Mouse (Mus musculus): ENCODE measurements around the gene Ccdc70.
"Not testable (repeated sequence)": the region's sequence is repeated elsewhere in the genome, so short reads cannot be mapped to it uniquely, and the experiment has no call there.

Gene Ccdc70

DNA sequence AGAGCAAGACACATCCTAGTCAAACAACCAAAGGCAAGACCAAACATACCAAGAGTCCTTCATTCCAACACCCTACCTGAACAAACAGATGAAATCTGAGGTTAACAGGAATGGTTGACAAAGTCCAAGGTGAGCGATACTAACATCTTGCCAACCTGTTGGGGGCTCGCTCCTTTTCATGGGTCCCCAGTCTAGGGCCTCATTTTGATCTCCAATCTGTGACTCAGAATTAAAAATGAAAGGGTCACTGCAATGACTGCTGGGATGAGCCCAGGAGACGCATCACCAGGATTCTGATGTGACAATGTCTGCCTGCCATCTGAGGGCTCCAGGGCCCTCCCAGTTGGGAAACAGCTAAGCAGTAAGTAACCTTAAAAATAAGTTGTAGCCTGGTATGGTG is at the start of gene Ccdc70:
Gene Ccdc70 (plus strand): TSS at position 301 of the 400 bp plus-strand sequence.
- no peak for DNase-seq (ENCODE audit: low read depth in 1 of 2, low spot score in 2 of 2)

DNA sequence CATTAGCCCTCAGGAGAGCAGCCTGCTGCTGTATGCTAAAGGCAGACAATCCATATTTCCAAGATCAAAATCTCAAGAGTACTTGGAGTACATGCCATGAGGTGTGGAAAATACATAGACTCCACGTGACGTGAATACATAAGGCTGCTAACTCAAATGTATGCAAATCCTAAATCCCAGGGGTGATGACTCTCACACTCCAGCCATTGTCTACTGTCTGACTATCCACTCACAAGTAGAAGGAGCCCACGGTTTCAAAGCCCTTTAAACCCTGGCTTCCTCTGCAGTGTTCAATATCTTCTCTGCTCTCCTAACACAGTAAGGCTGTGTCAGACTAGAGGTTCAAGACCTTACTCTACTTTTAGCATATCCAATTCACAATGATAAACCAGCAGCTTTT is 38.8 kb upstream of the Ccdc70 start:
- not testable (repeated sequence) for DNase-seq (ENCODE audit: low read depth in 1 of 2, low spot score in 2 of 2)

DNA sequence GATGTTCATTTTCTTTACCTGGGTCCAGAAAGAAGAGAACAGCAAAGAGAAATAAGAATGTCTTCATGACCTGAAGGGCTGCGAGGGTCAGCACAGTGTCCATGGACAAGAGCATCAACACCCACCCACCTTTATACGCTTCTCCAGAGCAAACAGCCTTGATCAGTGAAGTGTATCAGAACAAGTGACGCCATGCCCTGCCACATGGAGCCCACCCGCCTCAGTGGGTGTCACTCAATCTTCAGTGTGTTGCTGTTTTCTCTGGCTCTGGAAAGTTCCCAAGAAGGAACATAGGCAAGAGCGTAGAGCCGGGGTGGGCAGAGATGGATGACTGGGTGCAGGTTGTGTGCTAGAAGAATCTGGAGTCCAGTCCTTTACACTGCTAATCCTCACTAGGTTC is 37.0 kb upstream of the Ccdc70 start, which contains the start of gene Defb15:
Gene Defb15 (minus strand): TSS at position 101 of the 400 bp plus-strand sequence.
- no peak for DNase-seq (ENCODE audit: low read depth in 1 of 2, low spot score in 2 of 2)

DNA sequence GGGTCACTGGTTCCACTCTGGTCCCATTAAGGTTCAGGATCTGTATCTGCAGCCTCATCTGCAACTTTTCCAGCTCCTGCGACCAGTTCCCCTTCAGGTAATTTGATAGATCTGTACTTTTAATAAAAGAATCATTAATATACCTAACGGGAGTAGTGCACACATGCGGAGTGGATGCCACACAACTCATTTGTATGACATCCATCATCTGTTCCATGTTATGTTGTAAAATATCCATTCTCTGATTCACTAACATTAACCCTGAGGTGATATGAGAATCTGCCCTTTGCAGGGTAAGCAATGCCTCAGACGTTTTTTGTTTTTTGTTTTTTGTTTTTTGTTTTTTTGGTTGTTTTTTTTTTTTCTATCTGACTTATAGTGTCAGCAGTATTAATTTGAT is 31.5 kb upstream of the Ccdc70 start, which contains the start of gene Defb35:
Gene Defb35 (plus strand): TSS at position 301 of the 400 bp plus-strand sequence.
- not testable (repeated sequence) for DNase-seq (ENCODE audit: low read depth in 1 of 2, low spot score in 2 of 2)

DNA sequence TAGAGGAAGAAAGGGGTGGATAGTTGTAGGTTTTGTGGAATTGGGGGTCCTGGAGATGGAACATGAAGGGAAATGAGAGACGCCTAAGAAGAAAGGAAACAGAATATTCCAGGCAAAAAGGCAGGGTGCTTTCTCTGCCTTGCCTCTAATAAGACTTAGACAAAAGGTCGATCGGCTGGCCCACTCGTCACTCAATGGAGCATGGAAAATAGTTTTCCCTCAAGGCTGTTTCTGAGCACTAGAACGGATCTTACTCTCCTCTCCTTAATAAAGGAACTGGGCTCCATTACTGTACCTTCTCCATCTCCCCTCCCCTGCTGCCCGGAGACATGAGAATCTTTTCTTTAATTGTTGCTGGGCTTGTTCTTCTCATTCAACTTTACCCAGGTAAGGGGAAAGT is 23.1 kb upstream of the Ccdc70 start, which contains the start of gene Defb13:
Gene Defb13 (plus strand): TSS at position 301 of the 400 bp plus-strand sequence.
- DNase-seq (ENCODE audit: low read depth in 1 of 2, low spot score in 2 of 2), result no peak

DNA sequence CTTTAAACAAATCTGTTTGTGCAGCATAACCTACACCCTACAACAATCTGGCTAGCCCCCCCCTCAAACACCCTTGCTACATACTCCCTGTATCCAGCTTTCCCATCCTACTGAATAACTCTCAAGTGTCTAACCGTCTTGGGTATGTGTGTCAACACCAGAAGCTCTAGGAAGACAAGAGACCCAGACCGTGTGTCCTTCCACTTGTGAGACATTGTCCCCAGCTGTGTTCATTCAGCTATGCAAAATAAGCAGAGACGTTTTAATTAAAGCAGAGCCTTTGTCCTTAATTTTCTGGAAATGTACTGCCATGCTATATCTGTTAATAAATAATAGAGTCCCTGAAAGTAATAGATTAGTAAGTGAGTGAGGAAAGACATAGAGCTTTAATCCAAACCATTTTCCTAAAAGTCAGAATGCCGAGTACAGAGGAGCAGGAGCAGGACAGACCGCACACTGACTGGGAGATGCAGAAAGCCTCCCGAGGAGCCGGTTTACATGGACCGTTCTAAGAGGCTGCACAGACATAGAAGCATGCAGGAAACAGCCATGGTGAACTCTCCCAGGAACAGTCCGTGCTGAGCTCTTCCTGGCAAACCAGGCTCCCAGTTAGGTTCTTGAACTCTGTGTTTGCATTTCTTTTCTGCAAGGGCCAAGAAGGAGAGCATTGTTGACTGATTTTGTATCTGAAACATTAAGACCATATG is 22.1 kb upstream of the Ccdc70 start:
- DNase-seq (ENCODE audit: low read depth in 1 of 2, low spot score in 2 of 2), result no peak

DNA sequence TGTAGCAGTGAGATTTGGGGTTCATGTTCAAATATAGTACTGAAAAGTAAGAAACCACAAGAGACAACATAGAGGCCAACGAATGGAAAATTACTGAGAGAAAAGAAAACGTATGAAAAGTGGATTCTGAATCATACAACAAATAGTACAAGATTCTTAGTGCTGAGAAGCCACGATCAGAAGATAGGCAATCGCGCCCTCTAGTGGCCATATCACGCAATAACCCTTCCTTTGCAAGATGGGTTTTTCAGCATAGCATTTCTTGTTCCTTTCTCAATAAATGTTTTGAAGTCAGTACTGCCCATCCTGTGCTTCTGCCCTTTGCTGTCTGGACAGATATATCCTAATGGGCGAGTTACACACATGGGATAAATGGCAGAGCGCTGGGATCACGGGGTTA is 14.3 kb upstream of the Ccdc70 start:
- no peak for DNase-seq (ENCODE audit: low read depth in 1 of 2, low spot score in 2 of 2)

DNA sequence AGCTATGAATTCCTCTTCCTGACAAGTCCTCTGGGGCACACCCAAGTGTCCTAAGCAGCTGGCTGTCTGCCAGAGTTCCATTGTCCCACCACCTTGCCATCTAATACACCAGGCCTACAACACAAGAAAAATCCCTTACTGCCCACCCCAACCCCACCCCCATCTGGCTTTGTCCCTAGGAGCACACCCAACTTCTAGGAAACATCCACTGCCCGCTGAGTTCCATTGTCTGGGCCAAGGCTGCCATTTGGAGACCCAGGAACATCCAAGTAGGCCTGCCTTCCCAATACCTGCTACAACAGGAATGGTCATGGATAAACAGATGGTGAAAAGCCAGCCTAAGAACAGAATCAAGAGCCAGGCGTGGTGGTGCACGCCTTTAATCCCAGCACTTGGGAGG is 13.2 kb upstream of the Ccdc70 start:
- DNase-seq (ENCODE audit: low read depth in 1 of 2, low spot score in 2 of 2), result no peak

DNA sequence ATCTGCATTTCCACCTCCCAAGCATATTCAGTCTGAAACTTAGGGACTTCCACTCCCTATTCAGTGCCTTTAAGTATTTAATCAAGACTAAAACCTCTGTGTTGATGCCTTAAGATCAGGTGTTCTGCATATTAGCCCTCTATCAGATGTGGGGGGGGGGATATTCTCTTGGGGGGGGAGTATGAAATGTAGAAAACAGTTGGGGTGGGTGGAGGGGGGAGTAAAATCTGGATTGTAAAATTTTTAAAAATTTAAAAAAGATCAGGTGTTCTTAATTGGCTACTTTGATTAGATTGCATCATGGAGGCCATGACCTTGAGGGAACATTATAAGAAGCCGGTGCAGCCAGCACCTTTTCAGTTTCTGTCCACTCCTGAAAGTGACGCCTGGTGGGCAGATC is 11.2 kb upstream of the Ccdc70 start, which contains the start of gene Fam90a1a:
Gene Fam90a1a (plus strand): TSS at position 301 of the 400 bp plus-strand sequence.
- no peak for DNase-seq (ENCODE audit: low read depth in 1 of 2, low spot score in 2 of 2)

DNA sequence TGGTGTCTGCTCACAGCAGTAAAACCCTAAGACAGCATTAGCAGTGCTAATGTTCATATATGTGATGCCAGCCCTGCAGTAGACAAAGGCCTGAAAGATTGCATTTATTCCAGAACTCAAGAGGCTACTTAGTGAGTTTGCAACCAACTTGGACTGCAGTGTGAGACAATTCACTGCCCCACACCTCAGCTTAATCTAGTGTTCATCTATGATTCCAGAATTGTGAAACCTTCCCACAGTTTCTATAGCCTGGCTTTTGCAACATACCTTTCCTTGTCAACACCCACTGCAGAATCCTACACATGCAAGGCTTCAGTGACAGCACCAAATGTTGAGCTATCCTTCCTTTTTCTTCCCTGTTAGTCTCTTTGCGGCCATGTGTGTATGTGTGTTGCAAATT is 2.9 kb upstream of the Ccdc70 start:
- DNase-seq (ENCODE audit: low read depth in 1 of 2, low spot score in 2 of 2), result no peak

DNA sequence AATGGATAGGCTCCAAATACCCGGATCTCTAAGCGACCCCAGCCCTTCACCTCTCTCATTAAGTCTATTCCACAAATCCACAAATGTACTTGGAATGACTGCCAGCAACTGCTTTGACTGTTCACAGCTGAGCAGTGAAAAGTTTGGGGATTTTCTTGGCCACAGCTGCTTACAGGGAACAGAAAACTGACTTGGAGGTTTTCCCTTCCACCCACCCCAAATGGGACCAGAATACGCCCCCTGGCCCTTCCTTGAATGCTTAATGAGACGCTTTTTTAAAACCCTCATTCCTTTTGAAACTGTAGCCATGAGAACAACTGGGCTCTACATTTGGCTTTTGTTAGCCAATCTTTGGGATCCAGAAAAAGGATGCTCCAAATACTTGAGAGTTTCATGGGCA is 8.6 kb downstream of the Ccdc70 start:
- no peak for DNase-seq (ENCODE audit: low read depth in 1 of 2, low spot score in 2 of 2)

DNA sequence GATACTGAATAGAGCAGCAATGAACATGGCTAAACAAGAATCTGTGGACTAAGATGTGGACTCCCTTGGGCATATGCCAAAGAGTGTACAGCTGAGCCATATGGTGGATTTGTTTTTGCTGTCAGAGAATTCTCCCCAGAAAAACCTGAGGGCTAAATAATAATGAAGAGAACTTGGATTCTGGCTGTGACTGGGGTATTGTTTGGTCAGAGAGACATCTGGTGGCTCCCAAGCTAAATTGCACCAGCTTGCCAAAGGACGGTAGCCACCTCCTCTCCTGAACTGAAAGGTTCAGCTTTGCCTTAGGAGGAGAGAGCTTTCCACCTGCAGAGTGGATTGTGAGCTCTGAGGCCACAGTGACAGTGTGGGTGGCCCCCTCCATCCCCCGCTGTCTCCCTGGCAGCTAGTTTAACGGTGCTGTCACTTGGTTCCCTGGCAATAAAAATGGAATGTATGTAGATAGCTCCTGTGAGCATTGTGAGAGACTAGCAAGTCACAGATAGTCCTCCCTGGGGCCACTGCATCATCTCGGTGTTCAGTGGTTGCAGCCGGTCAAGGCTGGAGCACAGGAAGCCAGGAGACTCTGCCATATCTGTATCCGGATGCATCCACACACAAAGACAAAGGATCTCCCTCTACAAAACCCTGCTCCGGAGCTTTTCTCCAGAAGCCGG is 12.2 kb downstream of the Ccdc70 start:
- DNase-seq (ENCODE audit: low read depth in 1 of 2, low spot score in 2 of 2), result no peak

DNA sequence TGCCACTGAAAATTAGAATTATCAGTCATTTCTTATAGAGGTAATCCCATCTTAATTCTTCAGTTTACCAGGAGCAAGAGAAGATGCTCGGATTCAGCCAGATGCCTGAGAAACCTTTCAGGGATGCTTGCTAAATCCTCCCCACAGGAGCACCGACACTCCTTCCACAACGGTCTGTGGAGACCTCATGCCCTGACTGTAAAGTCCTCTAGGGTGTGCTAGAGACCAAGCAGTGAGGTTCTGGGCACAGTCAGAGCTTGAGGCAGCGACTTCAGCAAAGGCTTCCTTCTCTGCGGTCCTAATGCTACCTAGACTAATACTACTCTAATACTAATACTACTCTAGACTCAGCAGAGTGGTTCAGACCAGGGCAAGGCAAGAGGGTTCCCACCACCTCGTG is 22.6 kb downstream of the Ccdc70 start:
- no peak for DNase-seq (ENCODE audit: low read depth in 1 of 2, low spot score in 2 of 2)

DNA sequence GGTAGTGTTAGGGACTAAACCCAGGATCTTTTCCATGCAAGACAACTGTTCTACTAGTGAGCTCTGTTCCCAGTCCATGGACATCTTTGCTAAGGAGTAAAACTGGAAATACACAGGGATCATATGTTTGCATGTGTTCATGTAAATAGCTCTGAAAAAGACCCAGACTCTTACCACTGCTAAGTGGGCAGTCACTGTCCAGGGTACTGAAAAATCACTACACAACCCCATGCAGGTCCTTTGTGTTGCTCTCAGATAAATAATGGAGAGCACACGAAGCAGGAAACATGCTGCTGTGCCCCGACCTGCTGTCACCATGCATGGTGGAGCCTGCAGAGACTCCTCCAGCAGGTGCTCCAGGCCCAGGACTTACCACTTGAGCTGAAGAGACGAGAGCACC is 25.6 kb downstream of the Ccdc70 start:
- DNase-seq (ENCODE audit: low read depth in 1 of 2, low spot score in 2 of 2), result no peak

DNA sequence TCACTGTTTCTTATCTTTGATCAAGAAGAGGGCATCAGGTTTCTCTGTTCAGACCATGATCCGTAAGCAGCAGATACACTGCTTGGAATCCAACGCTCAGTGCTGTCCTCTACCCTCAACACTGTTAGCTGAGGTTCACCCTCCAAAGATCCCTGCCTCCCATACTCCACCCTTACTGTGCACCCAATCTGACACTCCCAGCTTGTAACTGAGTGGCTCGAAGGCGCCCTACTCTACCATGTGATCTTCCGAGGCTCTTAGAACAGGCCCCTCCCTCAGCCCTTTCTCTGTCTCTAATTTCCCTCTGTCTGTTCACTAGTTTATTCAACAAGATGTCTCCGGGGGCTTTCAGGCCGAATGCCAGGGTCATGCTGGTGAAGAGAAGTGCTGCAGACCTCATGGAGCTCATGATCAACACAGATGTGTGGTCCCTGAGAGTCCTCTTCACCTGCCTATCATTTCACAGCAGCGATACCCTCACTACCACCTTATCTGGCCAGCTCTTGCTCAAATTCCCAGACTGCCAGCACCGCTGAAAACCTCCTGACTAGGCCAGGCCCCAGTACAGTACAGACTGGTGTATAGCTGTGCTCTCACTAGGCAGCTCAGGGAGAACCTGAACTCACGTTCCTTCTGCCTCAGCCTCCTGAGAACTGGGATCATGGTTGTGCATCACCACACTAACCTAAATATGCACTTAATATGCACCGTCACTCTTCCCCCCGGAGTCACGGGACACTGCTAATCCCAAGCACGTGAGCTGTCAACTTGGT is 35.4 kb downstream of the Ccdc70 start:
- DNase-seq (ENCODE audit: low read depth in 1 of 2, low spot score in 2 of 2), result no peak

DNA sequence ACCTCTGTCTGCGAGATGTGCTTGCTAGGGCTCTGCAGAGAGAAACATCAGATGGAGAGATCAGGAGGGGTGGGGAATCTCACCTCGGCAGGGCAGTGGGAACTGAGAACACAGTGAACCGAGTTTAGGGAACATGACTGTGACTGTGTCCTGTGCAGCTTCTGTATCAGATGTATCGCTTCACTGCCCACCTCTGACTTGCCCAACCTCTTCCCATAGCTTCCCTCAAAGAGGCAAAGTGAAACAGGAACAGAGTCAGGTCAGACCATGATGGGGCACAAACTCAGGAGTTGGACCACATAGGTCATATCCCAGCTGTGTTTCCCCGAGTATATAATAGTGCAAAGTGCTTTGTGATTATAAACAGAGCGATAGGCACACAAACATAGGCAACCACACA is 36.8 kb downstream of the Ccdc70 start:
- DNase-seq (ENCODE audit: low read depth in 1 of 2, low spot score in 2 of 2), result no peak

DNA sequence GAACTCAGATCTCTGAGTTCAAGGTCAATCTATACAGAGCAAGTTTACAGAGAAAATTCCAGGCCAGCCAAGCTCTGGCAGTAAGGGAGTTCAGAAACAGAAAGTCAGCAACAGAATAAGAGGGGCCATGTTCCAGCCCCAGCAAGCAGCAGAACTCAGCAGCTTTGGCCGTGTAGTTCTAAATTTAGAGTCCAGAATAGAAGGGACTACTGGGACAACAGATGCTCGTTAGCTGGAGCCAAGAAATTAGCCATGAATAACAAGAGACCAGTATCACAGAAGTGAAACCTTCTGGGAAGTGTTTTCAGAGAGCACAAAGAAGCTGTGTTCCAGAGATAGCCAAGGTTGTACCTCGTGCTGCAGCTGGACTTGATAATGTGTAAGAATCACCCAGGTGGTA is 39.8 kb downstream of the Ccdc70 start:
- no peak for DNase-seq (ENCODE audit: low read depth in 1 of 2, low spot score in 2 of 2)

DNA sequence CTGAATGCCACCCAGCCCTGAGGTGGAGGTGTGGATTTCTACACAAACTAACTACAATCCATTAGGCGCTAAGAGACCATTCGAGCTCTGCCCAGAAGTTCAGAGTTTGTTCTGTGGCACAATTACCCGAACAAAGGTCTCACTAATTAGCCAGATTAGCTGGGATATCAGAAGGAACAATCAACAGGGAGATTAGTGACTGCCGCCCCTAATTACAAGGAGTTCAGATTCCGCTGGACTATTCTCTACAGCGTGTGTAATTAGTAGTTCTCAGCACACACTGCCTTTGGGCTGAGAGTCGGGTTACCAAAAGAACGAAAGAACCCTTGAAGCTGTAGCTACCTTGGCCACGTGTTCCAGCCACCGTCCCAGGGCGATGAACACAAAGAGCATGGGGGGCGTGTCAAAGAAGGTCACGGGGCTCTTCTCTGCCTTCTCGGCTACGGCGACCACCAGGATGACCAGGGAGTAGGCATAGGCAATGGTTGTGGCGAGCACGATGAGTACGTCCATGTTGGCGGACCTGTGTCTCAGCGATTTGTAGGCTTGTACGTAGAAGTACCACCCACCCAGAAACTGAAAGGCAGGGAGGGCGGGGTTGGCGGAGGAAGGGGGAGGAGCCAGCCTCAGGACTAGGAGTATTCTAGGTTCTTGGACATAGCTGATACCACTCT is 43.6 kb downstream of the Ccdc70 start:
- DNase-seq (ENCODE audit: low read depth in 1 of 2, low spot score in 2 of 2), result no peak

DNA sequence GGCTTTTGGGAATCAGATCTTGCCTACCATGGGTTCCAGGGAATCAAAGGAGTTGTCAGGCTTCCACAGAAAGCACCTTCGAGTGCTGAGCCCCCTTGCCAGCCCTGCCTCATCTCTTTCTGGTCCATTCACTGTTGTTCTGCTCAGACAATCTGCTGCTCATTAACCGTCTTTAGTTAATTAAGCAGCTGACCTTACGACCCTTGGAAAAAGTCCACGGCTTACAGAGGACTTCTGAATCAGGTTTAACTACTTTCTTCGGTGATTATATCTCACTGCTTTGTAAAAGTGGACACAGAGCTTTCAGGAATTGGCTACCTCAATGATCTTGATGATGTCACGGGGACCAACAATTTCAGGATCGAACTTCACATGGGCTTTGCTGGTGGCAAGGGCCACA is 48.2 kb downstream of the Ccdc70 start:
- DNase-seq (ENCODE audit: low read depth in 1 of 2, low spot score in 2 of 2), result no peak

DNA sequence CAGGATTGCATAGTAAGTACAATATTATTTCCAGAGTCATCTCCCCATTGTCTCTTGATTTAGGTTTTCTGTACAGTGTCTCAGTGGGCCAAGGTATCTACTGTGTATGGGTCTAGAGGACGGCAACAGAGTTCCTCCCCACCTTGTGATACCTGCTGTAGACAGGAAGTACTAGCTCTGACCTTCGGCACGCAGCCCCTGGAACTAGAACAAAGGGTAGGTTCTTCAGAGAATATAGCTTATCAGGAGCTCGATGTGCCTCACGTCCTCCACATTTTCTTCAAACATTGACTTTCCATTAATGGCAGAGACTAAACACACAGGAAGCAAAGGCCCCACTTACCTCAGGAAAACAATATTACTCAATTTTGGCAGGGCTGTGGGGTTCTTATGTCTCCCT is 49.9 kb downstream of the Ccdc70 start:
- DNase-seq (ENCODE audit: low read depth in 1 of 2, low spot score in 2 of 2), result no peak

DNA sequence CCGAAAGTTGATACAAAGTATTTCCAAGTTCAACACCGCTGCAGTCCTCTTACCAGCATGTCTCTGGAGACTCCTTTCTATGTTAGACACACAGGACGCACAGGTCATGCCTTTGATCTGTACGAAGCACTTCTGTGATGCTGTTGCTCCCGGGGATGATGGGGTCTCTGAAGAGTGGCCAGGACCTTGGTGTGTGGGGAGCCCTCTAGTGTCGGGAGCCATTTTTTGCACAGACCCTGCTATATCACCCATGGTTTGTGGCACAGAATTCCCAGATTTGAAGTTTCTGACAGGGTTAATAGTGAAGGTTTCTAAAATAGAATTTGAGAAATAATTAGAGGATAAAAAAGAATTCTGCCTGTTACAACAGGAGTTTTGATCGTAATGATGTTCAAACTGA is 52.7 kb downstream of the Ccdc70 start:
- DNase-seq (ENCODE audit: low read depth in 1 of 2, low spot score in 2 of 2), result no peak
